Mouse (Mus musculus) central nervous system, embryonic 14 days (tissue): ENCODE data around the gene A3galt2. TPM values are rescaled to one million over a fixed set of nuclear protein-coding genes. Genes with fewer than 3 reads are reported as not detected.

ENCODE experiments used
- polyA plus RNA-seq: library from polyadenylated mRNA; depleted of rRNA; stranded (reverse); fragments of >200 nt; gene quantifications from 2 replicates; pipeline ENCODE4 v1.2.3, GENCODE M21; 2012; rRNA removed

Gene A3galt2
- 2.8 and 4.2 TPM in 2 replicates for polyA plus RNA-seq

GRCm38 (mm10) chr4:128755064-128755463, at the start of gene A3galt2:
Gene A3galt2 (plus strand): TSS chr4:128755364.

GRCm38 (mm10) chr4:128806043-128806826, 51.1 kb downstream of the A3galt2 start, which contains the start of gene Zfp362:
Gene Zfp362 (minus strand): TSS chr4:128806045.

Other genes with a start within 250 kb of the A3galt2 start
- gene Zscan20, start 145.3 kb upstream of the A3galt2 start, polyA plus RNA-seq = 5.1 and 5.5 TPM in 2 replicates
- 1.2 and 1.7 TPM in 2 replicates for gene Tlr12, start 136.7 kb upstream of the A3galt2 start, polyA plus RNA-seq
- 161 and 184 TPM in 2 replicates for gene Phc2, start 100.7 kb upstream of the A3galt2 start, polyA plus RNA-seq
- gene Zfp362, start 50.7 kb downstream of the A3galt2 start, polyA plus RNA-seq = 63.6 and 69.8 TPM in 2 replicates
- gene Trim62, start 128.2 kb downstream of the A3galt2 start, polyA plus RNA-seq = 16.4 and 20.5 TPM in 2 replicates
- gene Azin2, start 207.1 kb downstream of the A3galt2 start, polyA plus RNA-seq = 16.1 and 19.6 TPM in 2 replicates
- 80.8 and 85.4 TPM in 2 replicates for gene Ak2, start 236.6 kb downstream of the A3galt2 start, polyA plus RNA-seq